Mouse (Mus musculus): ENCODE results near the gene Sh2d2a.

GRCm38 (mm10) chr3:87838622-87839021 lies 7.9 kb upstream of the Sh2d2a start:
- TF ChIP-seq GATA1 (IDR thresholded peaks at IDR 0.05; ENCODE audit: borderline replicate concordance, low read length): no peak
- no peak for TF ChIP-seq FLI1 (IDR thresholded peaks at IDR 0.05; ENCODE audit: low read length)
